Mouse (Mus musculus) gastrocnemius, adult 8-10 months (tissue): ENCODE measurements at regions not wholly inside any gene's neighbourhood (a gene's known extent, or its start where the extent isn't known, plus 50 kb on each side); places are given as distances from the start of the nearest gene placed in this dataset.

Source experiments
- DNase-seq, 2 experiments: peaks; one replicate each; pipeline ENCODE4 v3.0.0; 2022; ENCODE audit warnings: low spot score in 2 of 2

- DNase-seq, result no peak
These were observed 179.9 kb downstream of the Fgf10 start for GRCm38 (mm10) chr13:118849541-118849940.

- no peak for DNase-seq
These were observed 181.1 kb downstream of the Fgf10 start for GRCm38 (mm10) chr13:118850708-118851107.

- DNase-seq, result no peak
These were observed 216.8 kb downstream of the Fgf10 start for GRCm38 (mm10) chr13:118886339-118886810.

GRCm38 (mm10) chr13:118895079-118895478, 225.5 kb downstream of the Fgf10 start:
- DNase-seq, result no peak

- no peak for DNase-seq
These were observed 232.4 kb downstream of the Fgf10 start for GRCm38 (mm10) chr13:118901950-118902349.

- no peak for DNase-seq
These were observed 240.8 kb downstream of the Fgf10 start for GRCm38 (mm10) chr13:118910351-118910750.

- peak in 1 of 2 experiments; percentile 3 for DNase-seq
These were observed 271.2 kb downstream of the Fgf10 start for GRCm38 (mm10) chr13:118940786-118941185.

- DNase-seq, result no peak
These were observed 296.6 kb downstream of the Fgf10 start for GRCm38 (mm10) chr13:118966120-118966676.

- DNase-seq, result no peak
These were observed 298.1 kb downstream of the Fgf10 start for GRCm38 (mm10) chr13:118967707-118968106.

- DNase-seq, result no peak
These were observed 305.4 kb downstream of the Fgf10 start for GRCm38 (mm10) chr13:118975008-118975407.

GRCm38 (mm10) chr13:118975519-118975918, 305.9 kb downstream of the Fgf10 start:
- no peak for DNase-seq

GRCm38 (mm10) chr13:118979505-118979904, 309.9 kb downstream of the Fgf10 start:
- DNase-seq, result no peak

- no peak for DNase-seq
These were observed 311.7 kb downstream of the Fgf10 start for GRCm38 (mm10) chr13:118981196-118981810.

GRCm38 (mm10) chr13:118985285-118985684, 315.7 kb downstream of the Fgf10 start:
- no peak for DNase-seq

- no peak for DNase-seq
These were observed 355.8 kb downstream of the Fgf10 start for GRCm38 (mm10) chr13:119025305-119025975.

- DNase-seq, result no peak
These were observed 370.0 kb downstream of the Fgf10 start for GRCm38 (mm10) chr13:119039616-119040015.

- DNase-seq, result no peak
These were observed 375.5 kb downstream of the Fgf10 start for GRCm38 (mm10) chr13:119045112-119045511.

- DNase-seq, result no peak
These were observed 359.4 kb upstream of the Paip1 start for GRCm38 (mm10) chr13:119068745-119069580.

GRCm38 (mm10) chr13:119069581-119069936, 358.8 kb upstream of the Paip1 start:
- DNase-seq, result no peak

- no peak for DNase-seq
These were observed 349.2 kb upstream of the Paip1 start for GRCm38 (mm10) chr13:119079243-119079642.

- DNase-seq, result no peak
These were observed 346.7 kb upstream of the Paip1 start for GRCm38 (mm10) chr13:119081691-119082090.

- no peak for DNase-seq
These were observed 310.5 kb upstream of the Paip1 start for GRCm38 (mm10) chr13:119117906-119118305.
